Mouse (Mus musculus): ENCODE measurements around the gene Gm10282.

DNA sequence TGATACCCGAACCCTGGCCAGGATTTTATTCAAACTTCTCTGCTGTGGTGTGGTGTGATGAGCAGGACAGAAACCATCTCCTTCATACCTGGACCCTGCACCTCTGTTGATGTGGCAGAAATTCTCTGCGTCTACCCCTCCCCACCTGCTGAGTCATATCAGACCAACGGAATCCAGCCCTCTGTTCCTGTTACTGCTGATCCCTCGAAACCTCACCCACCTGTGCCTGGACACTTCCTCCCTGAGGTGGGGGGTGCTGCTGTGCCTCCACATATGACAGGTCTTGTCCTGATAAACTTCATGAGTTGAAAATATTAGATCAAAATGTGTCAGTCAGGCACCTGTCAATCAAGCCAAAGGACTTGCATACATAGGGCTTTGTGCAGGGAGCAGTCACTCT is 19.8 kb downstream of the Gm10282 start:
- TF ChIP-seq CTCF (IDR thresholded peaks at IDR 0.05; ENCODE audit: insufficient read depth, low read length) (no peak), POLR2A (IDR thresholded peaks at IDR 0.05; ENCODE audit: borderline replicate concordance, extremely low read depth, low read depth, low read length) (no peak)
